Mouse (Mus musculus) brain, embryonic 14.5 days (tissue): ENCODE measurements around the gene H2-DMb1.

Source experiments
- CTCF ChIP-seq: fragments of 200-500 bp; IDR thresholded peaks from 2 replicates; pipeline ENCODE4 v1.5.1; 2012; ENCODE audit warnings: inconsistent platforms, mild to moderate bottlenecking, moderate library complexity, borderline replicate concordance; ENCODE audit not compliant: insufficient read depth, insufficient read length; ENCODE audit errors: extremely low read depth
- POLR2A ChIP-seq: fragments of 200-500 bp; IDR thresholded peaks from 2 replicates; pipeline ENCODE4 v1.6.1; 2012; ENCODE audit warnings: mild to moderate bottlenecking, inconsistent platforms, borderline replicate concordance; ENCODE audit not compliant: poor library complexity, insufficient read depth, insufficient read length, severe bottlenecking; ENCODE audit errors: extremely low read depth

- TF ChIP-seq POLR2A, result no peak
- no peak for TF ChIP-seq CTCF
Measured at GRCm38 (mm10) chr17:34127475-34127874, 25.4 kb upstream of the H2-DMb1 start.
